Mouse (Mus musculus): ENCODE results near the gene Nfkbid. TPM values are rescaled to one million over a fixed set of nuclear protein-coding genes. Genes with fewer than 3 reads are reported as not detected.

Nfkbid gene
- total and polyA plus RNA-seq, 2 experiments from 2014 or later = 2.2 to 2.8 TPM

DNA sequence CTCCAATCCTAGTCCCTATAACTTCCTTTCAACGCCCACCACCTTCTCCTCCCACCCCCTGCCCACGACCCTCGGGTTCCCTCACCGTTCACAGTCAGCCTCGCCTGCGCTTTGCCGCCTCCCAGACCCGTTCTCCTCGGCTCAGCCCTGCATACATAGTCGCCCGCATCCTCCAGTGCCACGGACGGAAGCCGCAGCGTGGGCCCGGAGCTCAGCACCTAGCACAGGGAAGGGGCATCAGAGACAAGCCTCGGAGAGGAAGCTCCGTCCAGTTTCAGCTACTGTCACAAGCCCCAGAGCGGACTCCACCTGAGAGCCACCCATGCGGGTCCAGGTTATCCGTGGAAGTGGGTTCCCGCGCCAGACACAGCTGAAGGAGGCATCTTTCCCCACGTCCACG is 31.8 kb downstream of the Nfkbid start:
- no peak for TF ChIP-seq CTCF (IDR thresholded peaks at IDR 0.05)
- no peak overlapping the region for H3K9ac ChIP-seq (replicated peaks; ENCODE audit: low read length, poor library complexity, severe bottlenecking)
- H3K4me2 ChIP-seq (ENCODE audit: low read depth, low read length, poor library complexity, severe bottlenecking) = peak overlapping the region; percentile 29; the same call in 1 of the 2 replicates
- peaks cover 8% of the 10 kb centered on the region; the same call in 1 of the 2 replicates for H3K4me1 ChIP-seq (ENCODE audit: insufficient read depth, low read length)
- no peaks in the 10 kb centered on the region for H3K9me3 ChIP-seq (ENCODE audit: low read length)
- ATAC-seq (ENCODE audit: low FRiP score) = no peak
- H3K4me3 ChIP-seq (ENCODE audit: low read depth, low read length) = peak overlapping the region; percentile 19
- H3K36me3 ChIP-seq (ENCODE audit: insufficient read depth, low read length) = no peaks in the 10 kb centered on the region
- no peak overlapping the region for H3K27ac ChIP-seq (ENCODE audit: low read depth, low read length)
- WGBS = 21% methylated on average over 25 of the region's 25 CpGs
- no peak for DNase-seq (ENCODE audit: low spot score)
- H3K27me3 ChIP-seq (ENCODE audit: insufficient read depth, low read length) = peaks cover 47% of the 10 kb centered on the region

DNA sequence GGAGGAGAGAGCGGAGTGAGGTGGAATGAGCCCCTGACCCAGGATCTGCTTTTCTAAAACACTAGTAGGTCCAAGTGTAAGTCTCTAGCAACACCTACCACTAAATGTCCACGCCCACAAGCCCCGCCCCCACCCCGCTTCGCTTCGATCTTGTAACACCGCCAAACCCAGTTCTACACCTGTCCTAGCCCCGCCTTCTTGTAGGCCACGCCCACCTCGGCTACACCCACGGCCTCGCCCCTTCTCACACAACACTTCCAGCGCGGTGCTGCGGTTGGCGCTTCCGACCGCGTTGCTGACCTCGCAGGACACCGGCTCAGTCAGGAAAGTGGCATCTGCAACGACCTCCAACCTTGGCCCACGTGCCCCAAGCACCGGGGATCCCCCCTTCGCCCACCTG is 32.2 kb downstream of the Nfkbid start:
- DNase-seq (ENCODE audit: low spot score) = no peak
- no peak overlapping the region for H3K9ac ChIP-seq (replicated peaks; ENCODE audit: low read length, poor library complexity, severe bottlenecking)
- H3K27me3 ChIP-seq (ENCODE audit: insufficient read depth, low read length) = peaks cover 48% of the 10 kb centered on the region
- 3% methylated on average over 25 of the region's 25 CpGs for WGBS
- no peak for ATAC-seq (ENCODE audit: low FRiP score)
- no peak overlapping the region for H3K27ac ChIP-seq (ENCODE audit: low read depth, low read length)
- no peaks in the 10 kb centered on the region for H3K36me3 ChIP-seq (ENCODE audit: insufficient read depth, low read length)
- peak overlapping the region; percentile 19; the same call in 1 of the 2 replicates for H3K4me3 ChIP-seq (ENCODE audit: low read depth, low read length)
- H3K4me2 ChIP-seq (ENCODE audit: low read depth, low read length, poor library complexity, severe bottlenecking) = peak overlapping the region; percentile 29; the same call in 1 of the 2 replicates
- no peak for TF ChIP-seq CTCF (IDR thresholded peaks at IDR 0.05)
- no peaks in the 10 kb centered on the region for H3K9me3 ChIP-seq (ENCODE audit: low read length)
- H3K4me1 ChIP-seq (ENCODE audit: insufficient read depth, low read length) = peaks cover 8% of the 10 kb centered on the region; the same call in 1 of the 2 replicates

DNA sequence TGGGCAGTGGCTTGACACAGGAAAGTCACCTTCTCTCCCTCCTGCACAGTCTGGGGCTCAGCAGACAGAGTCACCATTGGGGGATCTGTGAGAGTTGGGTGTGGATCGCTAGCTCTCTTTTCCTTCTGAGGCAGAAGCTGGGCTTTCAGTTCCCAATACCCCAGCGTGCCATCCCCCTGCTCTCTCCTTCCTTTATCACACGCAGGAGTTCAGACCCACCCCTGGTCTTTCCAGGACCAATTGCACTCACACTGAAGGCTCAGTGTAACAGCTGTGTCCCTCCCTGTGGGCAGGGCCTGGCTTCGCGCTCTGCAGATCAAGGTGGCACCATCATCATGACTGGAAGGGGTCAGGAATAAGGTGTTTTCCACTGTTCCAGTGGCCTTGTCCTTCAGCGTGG is 32.7 kb downstream of the Nfkbid start:
- WGBS = 14% methylated on average over 6 of the region's 6 CpGs
- H3K4me3 ChIP-seq (ENCODE audit: low read depth, low read length) = no peak overlapping the region
- H3K27ac ChIP-seq (ENCODE audit: low read depth, low read length) = no peak overlapping the region
- H3K9me3 ChIP-seq (ENCODE audit: low read length) = no peaks in the 10 kb centered on the region
- TF ChIP-seq CTCF (IDR thresholded peaks at IDR 0.05) = no peak
- no peak overlapping the region for H3K9ac ChIP-seq (replicated peaks; ENCODE audit: low read length, poor library complexity, severe bottlenecking)
- ATAC-seq (ENCODE audit: low FRiP score) (no peak), DNase-seq (ENCODE audit: low spot score) (no peak)
- H3K4me2 ChIP-seq (ENCODE audit: low read depth, low read length, poor library complexity, severe bottlenecking) = no peak overlapping the region
- no peaks in the 10 kb centered on the region for H3K36me3 ChIP-seq (ENCODE audit: insufficient read depth, low read length)
- H3K27me3 ChIP-seq (ENCODE audit: insufficient read depth, low read length) = peaks cover 48% of the 10 kb centered on the region
- H3K4me1 ChIP-seq (ENCODE audit: insufficient read depth, low read length) = peaks cover 8% of the 10 kb centered on the region; the same call in 1 of the 2 replicates

DNA sequence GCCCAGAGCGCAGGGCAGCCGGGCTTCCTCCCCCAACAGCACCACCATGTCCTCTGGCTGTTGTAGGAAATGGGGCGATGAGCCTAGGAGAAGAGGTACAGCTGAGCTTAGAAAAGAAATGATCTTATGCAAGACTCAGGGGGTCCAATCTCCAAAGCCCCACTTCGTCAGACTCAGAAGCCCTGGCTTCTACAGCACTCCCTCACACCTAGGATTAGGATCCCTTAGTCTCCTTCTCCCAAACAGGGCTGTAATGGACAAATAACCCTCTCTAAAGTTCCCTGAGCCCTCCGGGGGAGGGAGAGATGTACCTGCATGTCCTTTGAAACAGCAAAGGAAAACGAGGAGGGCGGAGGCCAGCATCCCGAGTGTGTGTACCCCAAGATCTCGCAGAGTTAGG is 35.0 kb downstream of the Nfkbid start:
- Histone ChIP-seq H3K4me2 (ENCODE audit: low read depth, low read length, poor library complexity, severe bottlenecking) (peak overlapping the region; percentile 59), H3K27ac (ENCODE audit: low read depth, low read length) (no peak overlapping the region), H3K36me3 (ENCODE audit: insufficient read depth, low read length) (no peaks in the 10 kb centered on the region), H3K27me3 (ENCODE audit: insufficient read depth, low read length) (peaks cover 63% of the 10 kb centered on the region), H3K4me1 (ENCODE audit: insufficient read depth, low read length) (peaks cover 8% of the 10 kb centered on the region; the same call in 1 of the 2 replicates), H3K9ac (replicated peaks; ENCODE audit: low read length, poor library complexity, severe bottlenecking) (no peak overlapping the region), H3K9me3 (ENCODE audit: low read length) (no peaks in the 10 kb centered on the region), H3K4me3 (ENCODE audit: low read depth, low read length) (peak overlapping the region; percentile 29; the same call in 1 of the 2 replicates)
- TF ChIP-seq CTCF (IDR thresholded peaks at IDR 0.05) = no peak
- ATAC-seq (ENCODE audit: low FRiP score) (no peak), DNase-seq (ENCODE audit: low spot score) (no peak)
- 2% methylated on average over 9 of the region's 9 CpGs for WGBS

DNA sequence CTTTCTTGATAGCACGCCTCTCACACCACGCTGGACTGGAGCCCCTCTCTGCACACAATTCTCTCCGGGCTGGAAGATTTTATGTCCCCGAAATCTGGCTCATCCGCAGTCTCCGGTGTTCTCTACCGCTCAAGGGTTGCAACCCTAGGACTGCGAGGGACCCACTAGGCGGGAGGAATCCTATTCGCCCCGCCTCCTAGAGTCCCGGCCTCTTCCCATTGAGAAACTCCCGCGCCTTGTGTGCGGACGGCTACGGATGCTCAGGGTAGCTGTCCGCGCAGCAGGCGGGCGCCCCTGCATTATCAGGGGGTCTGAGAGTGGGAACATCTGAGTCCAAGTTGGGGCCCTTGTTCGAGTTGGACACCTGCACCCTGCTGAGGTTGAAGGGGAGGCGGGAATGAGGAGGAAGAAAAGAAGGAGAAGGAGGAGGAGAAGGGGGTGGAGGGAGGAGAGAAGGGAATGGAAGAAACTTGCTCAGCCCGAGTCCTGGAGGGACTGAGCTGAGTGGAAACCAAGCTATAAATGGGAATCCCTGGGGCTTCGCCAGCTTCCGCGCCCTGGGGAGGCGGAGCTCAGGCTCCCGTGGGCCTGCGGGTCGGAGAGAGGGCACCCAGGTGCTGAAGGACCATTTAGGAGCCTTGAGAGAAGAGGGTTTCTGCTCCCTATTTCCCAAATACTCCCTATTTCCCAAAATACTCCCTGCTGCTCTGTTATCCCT is 35.5 kb downstream of the Nfkbid start:
- Histone ChIP-seq H3K27me3 (ENCODE audit: insufficient read depth, low read length) (peaks cover 69% of the 10 kb centered on the region), H3K4me1 (ENCODE audit: insufficient read depth, low read length) (peaks cover 8% of the 10 kb centered on the region; the same call in 1 of the 2 replicates), H3K9ac (replicated peaks; ENCODE audit: low read length, poor library complexity, severe bottlenecking) (no peak overlapping the region), H3K4me3 (ENCODE audit: low read depth, low read length) (peak overlapping the region; percentile 29), H3K27ac (ENCODE audit: low read depth, low read length) (no peak overlapping the region), H3K4me2 (ENCODE audit: low read depth, low read length, poor library complexity, severe bottlenecking) (peak overlapping the region; percentile 59), H3K9me3 (ENCODE audit: low read length) (no peaks in the 10 kb centered on the region), H3K36me3 (ENCODE audit: insufficient read depth, low read length) (no peaks in the 10 kb centered on the region)
- no peak for TF ChIP-seq CTCF (IDR thresholded peaks at IDR 0.05)
- ATAC-seq (ENCODE audit: low FRiP score) = no peak
- 1% methylated on average over 30 of the region's 31 CpGs for WGBS
- no peak for DNase-seq (ENCODE audit: low spot score)

DNA sequence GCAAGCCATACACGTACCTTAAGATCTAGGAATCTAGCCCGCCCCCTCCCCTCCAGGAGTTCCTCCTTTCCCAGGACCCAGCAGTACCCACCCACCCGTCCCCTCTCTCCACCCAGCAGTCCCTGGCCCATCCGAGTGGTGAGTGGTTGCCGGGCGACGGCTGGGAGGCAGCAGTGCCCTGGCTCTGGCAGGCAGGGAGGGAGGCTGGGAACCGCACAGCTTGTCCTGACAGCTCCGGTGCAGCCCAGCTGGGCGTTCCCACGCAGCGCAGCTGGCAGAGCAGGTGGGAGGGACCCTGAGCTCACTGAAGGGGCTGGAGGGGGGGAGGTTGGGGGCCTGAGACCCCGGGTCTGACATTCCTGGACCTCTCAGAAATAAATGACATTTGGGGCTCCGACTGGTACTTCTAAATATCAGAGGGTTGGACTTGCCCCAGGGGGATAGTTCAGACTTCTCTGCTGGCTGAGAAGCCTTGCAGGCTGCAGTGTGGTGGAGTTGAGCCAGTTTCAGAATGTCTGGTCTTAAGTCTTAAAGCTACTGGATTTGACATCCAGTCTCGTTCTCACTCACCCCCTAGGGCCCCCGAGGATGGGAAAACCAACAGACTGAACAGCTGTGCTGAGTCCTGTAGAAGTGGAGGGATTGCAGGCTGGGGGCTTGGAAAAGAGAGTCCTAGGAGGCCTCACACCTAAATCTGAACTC is 36.2 kb downstream of the Nfkbid start, which contains the start of the genes Kirrel2 and Nphs1:
Gene Kirrel2, minus strand, starts transcription at position 62 of the 702 bp plus-strand sequence.
Gene Nphs1, plus strand, starts transcription at position 687 of the 702 bp plus-strand sequence.
- Histone ChIP-seq H3K4me3 (ENCODE audit: low read depth, low read length) (peak within 1 kb of the TSS; percentile 29), H3K9ac (replicated peaks; ENCODE audit: low read length, poor library complexity, severe bottlenecking) (0 out of 2 replicates have a peak within 1 kb of the TSS, but pooled peaks have one; percentile 5), H3K36me3 (ENCODE audit: insufficient read depth, low read length) (no peaks in the 10 kb centered on the region), H3K4me1 (ENCODE audit: insufficient read depth, low read length) (peaks cover 8% of the 10 kb centered on the region; the same call in 1 of the 2 replicates), H3K27ac (ENCODE audit: low read depth, low read length) (no peak within 1 kb of the TSS), H3K9me3 (ENCODE audit: low read length) (no peaks in the 10 kb centered on the region), H3K27me3 (ENCODE audit: insufficient read depth, low read length) (peaks cover 66% of the 10 kb centered on the region), H3K4me2 (ENCODE audit: low read depth, low read length, poor library complexity, severe bottlenecking) (peak within 1 kb of the TSS; percentile 59)
- peak; percentile 44; the same call in 1 of the 2 replicates for ATAC-seq (ENCODE audit: low FRiP score)
- no peak for TF ChIP-seq CTCF (IDR thresholded peaks at IDR 0.05)
- WGBS = under 1% methylated on average over 16 of the region's 16 CpGs
- DNase-seq (ENCODE audit: low spot score) = peak; percentile 73

Data from midbrain, postnatal 0 days (tissue).